Mouse (Mus musculus) MEL (cell line): ENCODE data around the gene Lpcat1. TPM values are rescaled to one million over a fixed set of nuclear protein-coding genes. Genes with fewer than 3 reads are reported as not detected.

Experiments
- DNase-seq: peaks from one replicate; pipeline ENCODE4 v3.0.0; 2011; ENCODE audit warnings: low read depth, low spot score
- H3K27ac ChIP-seq: 2 replicates; pipeline ENCODE4 v1.5.1; 2012; ENCODE audit warnings: low read depth, mild to moderate bottlenecking, control low read depth, low read length, moderate library complexity; ENCODE audit not compliant: control insufficient read depth
- H3K27me3 ChIP-seq, 2 experiments: fragments of 150-350 bp in 1 of 2; sonication (generic) in 1 of 2; 2 replicates each; pipeline ENCODE4 v1.6.1; 2012; ENCODE audit warnings: low read length in 2 of 2, mild to moderate bottlenecking in 2 of 2, improper control_type of control experiment in 1 of 2, moderate library complexity in 1 of 2; ENCODE audit not compliant: insufficient read depth in 2 of 2, control insufficient read depth in 1 of 2
- H3K36me3 ChIP-seq, 2 experiments: 2 replicates each; pipeline ENCODE4 v1.6.1; 2012 to 2014; ENCODE audit warnings: low read length in 2 of 2, improper control_type of control experiment in 1 of 2, inconsistent platforms in 1 of 2, mild to moderate bottlenecking in 1 of 2; ENCODE audit not compliant: insufficient read depth in 2 of 2, control insufficient read depth in 1 of 2
- H3K4me1 ChIP-seq, 2 experiments: fragments of 150-350 bp in 1 of 2; sonication (generic) in 1 of 2; 2 replicates each; pipeline ENCODE4 v1.6.1; 2012; ENCODE audit warnings: low read length in 2 of 2, improper control_type of control experiment in 1 of 2, mild to moderate bottlenecking in 1 of 2; ENCODE audit not compliant: insufficient read depth in 2 of 2, control insufficient read depth in 1 of 2
- H3K4me3 ChIP-seq, 2 experiments: fragments of 150-350 bp in 1 of 2; sonication (generic) in 1 of 2; 2 replicates each; pipeline ENCODE4 v1.5.1; 2012; ENCODE audit warnings: low read depth in 2 of 2, low read length in 2 of 2, mild to moderate bottlenecking in 2 of 2, moderate library complexity in 2 of 2, control low read depth in 1 of 2, improper control_type of control experiment in 1 of 2; ENCODE audit not compliant: control insufficient read depth in 1 of 2, insufficient read depth in 1 of 2
- H3K79me2 ChIP-seq: 2 replicates; pipeline ENCODE4 v1.6.1; 2012; ENCODE audit warnings: mild to moderate bottlenecking, low read length, moderate library complexity; ENCODE audit not compliant: control insufficient read depth, poor library complexity, insufficient read depth
- H3K9ac ChIP-seq: 2 replicates; pipeline ENCODE4 v1.6.1; 2012; ENCODE audit warnings: low read depth, mild to moderate bottlenecking, control low read depth, low read length, moderate library complexity; ENCODE audit not compliant: control insufficient read depth, poor library complexity, severe bottlenecking
- H3K9me3 ChIP-seq: fragments of 150-350 bp; sonication (generic); replicated peaks from 2 replicates; pipeline ENCODE4 v1.6.1; 2012; ENCODE audit warnings: mild to moderate bottlenecking, low read length, improper control_type of control experiment, moderate library complexity; ENCODE audit not compliant: insufficient read depth
- CTCF ChIP-seq, 3 experiments: IDR thresholded peaks in 2 of 3; conservative IDR thresholded peaks in 1 of 3; 2 replicates each; pipeline ENCODE4 v1.5.1; 2011 to 2012; ENCODE audit warnings: low read length in 3 of 3, low read depth in 2 of 3, mild to moderate bottlenecking in 2 of 3, improper control_type of control experiment in 1 of 3, inconsistent platforms in 1 of 3, mixed read lengths in 1 of 3, moderate library complexity in 1 of 3; ENCODE audit not compliant: control insufficient read depth in 1 of 3, insufficient read depth in 1 of 3, poor library complexity in 1 of 3, severe bottlenecking in 1 of 3
- ETS1 ChIP-seq: IDR thresholded peaks from 2 replicates; pipeline ENCODE4 v1.6.1; 2012; ENCODE audit warnings: low read depth, mild to moderate bottlenecking, inconsistent platforms, low read length, improper control_type of control experiment, moderate library complexity
- GABPA ChIP-seq: IDR thresholded peaks from 2 replicates; pipeline ENCODE4 v1.6.1; 2012; ENCODE audit warnings: low read depth, mild to moderate bottlenecking, inconsistent platforms, low read length, improper control_type of control experiment, moderate library complexity
- KAT2A ChIP-seq: conservative IDR thresholded peaks from 2 replicates; pipeline ENCODE4 v1.6.1; 2012; ENCODE audit warnings: low read depth, low read length, improper control_type of control experiment, inconsistent platforms
- MAX ChIP-seq: IDR thresholded peaks from 2 replicates; pipeline ENCODE4 v1.6.1; 2011; ENCODE audit warnings: low read length, improper control_type of control experiment
- MXI1 ChIP-seq: IDR thresholded peaks from 2 replicates; pipeline ENCODE4 v1.6.1; 2011; ENCODE audit warnings: mild to moderate bottlenecking, low read depth, low read length, improper control_type of control experiment
- MYB ChIP-seq: IDR thresholded peaks from 2 replicates; pipeline ENCODE4 v1.6.1; 2011; ENCODE audit warnings: mild to moderate bottlenecking, low read depth, low read length, improper control_type of control experiment
- NELFE ChIP-seq: IDR thresholded peaks from 2 replicates; pipeline ENCODE4 v1.6.1; 2011; ENCODE audit warnings: low read depth, low read length, improper control_type of control experiment
- POLR2AphosphoS5 ChIP-seq: IDR thresholded peaks from 2 replicates; pipeline ENCODE4 v1.6.1; 2012; ENCODE audit warnings: low read depth, borderline replicate concordance, mild to moderate bottlenecking, inconsistent platforms, low read length, moderate library complexity, mixed read lengths
- RAD21 ChIP-seq: IDR thresholded peaks from 2 replicates; pipeline ENCODE4 v1.6.1; 2011; ENCODE audit warnings: mild to moderate bottlenecking, low read depth, low read length, improper control_type of control experiment
- SIN3A ChIP-seq: IDR thresholded peaks from 2 replicates; pipeline ENCODE4 v1.6.1; 2012; ENCODE audit warnings: low read length, improper control_type of control experiment, inconsistent platforms
- SMC3 ChIP-seq: IDR thresholded peaks from 2 replicates; pipeline ENCODE4 v1.6.1; 2011; ENCODE audit warnings: low read depth, low read length, improper control_type of control experiment
- TAL1 ChIP-seq: IDR thresholded peaks from 2 replicates; pipeline ENCODE4 v1.6.1; 2012; ENCODE audit warnings: mild to moderate bottlenecking, inconsistent platforms, low read length, moderate library complexity, mixed read lengths
- TBP ChIP-seq: IDR thresholded peaks from 2 replicates; pipeline ENCODE4 v1.8.0; 2011; ENCODE audit warnings: low read depth, low read length, improper control_type of control experiment
- USF1 ChIP-seq: IDR thresholded peaks from 2 replicates; pipeline ENCODE4 v1.6.1; 2014; ENCODE audit warnings: low read depth, mild to moderate bottlenecking, inconsistent platforms, low read length, improper control_type of control experiment, moderate library complexity
- USF2 ChIP-seq, 2 experiments: IDR thresholded peaks; 2 replicates each; pipeline ENCODE4 v1.6.1; 2011 to 2012; ENCODE audit warnings: improper control_type of control experiment in 2 of 2, low read length in 2 of 2, borderline replicate concordance in 1 of 2, inconsistent platforms in 1 of 2, low read depth in 1 of 2, mild to moderate bottlenecking in 1 of 2; ENCODE audit not compliant: insufficient read depth in 1 of 2
- ZC3H11A ChIP-seq: IDR thresholded peaks from 2 replicates; pipeline ENCODE4 v1.6.1; 2012; ENCODE audit warnings: low read depth, mild to moderate bottlenecking, inconsistent platforms, low read length, improper control_type of control experiment
- ZKSCAN1 ChIP-seq: IDR thresholded peaks from 2 replicates; pipeline ENCODE4 v1.6.1; 2012; ENCODE audit warnings: low read depth, mild to moderate bottlenecking, inconsistent platforms, low read length, improper control_type of control experiment, moderate library complexity
- ZNF384 ChIP-seq: IDR thresholded peaks from 2 replicates; pipeline ENCODE4 v1.6.1; 2012; ENCODE audit warnings: low read depth, mild to moderate bottlenecking, inconsistent platforms, low read length, improper control_type of control experiment
- polyA plus RNA-seq, 2 experiments: library from polyadenylated mRNA; stranded (reverse) in 1 of 2; unstranded in 1 of 2; fragments of >175 nt in 1 of 2; fragments of >200 nt in 1 of 2; gene quantifications; 2 replicates each; pipeline versions ENCODE4 v1.2.1 to v1.2.4; 2012; ENCODE audit warnings: low replicate concordance in 2 of 2, low read depth in 1 of 2; ENCODE audit not compliant: insufficient read length in 2 of 2, insufficient read depth in 1 of 2, missing spikeins in 1 of 2
- total RNA-seq: library from RNA; depleted of rRNA; stranded (reverse); fragments of 300-350 nt; gene quantifications from 2 replicates; pipeline ENCODE4 v1.2.3, GENCODE M21; 2012

The Lpcat1 gene
- total and polyA plus RNA-seq, 3 experiments = 31.5 to 38.8 TPM; not detected in 1

DNA sequence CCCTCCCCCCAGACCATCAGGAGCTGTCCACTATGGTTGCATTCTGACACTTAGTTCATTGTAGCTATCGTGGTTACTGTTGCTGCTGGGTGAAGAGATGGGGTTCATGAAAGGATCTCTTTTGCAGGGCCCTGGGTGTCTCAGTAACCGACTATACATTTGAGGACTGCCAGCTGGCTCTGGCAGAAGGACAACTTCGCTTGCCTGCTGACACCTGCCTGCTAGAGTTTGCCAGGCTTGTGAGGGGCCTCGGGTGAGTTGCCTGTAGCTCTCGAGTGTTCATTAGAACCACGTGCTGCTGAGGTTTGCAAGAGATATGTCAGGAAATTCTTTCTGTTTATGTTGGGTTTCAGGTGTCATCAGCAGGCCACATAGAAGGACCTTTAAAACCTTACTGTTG, 42.9 kb downstream of the Lpcat1 start:
- peaks cover 0 to 2% of the 10 kb centered on the region in 2 experiments; a peak in 1 of 4 replicates for H3K36me3 ChIP-seq
- TF ChIP-seq MXI1 = no peak
- TF ChIP-seq USF1 = no peak
- TF ChIP-seq KAT2A = no peak
- TF ChIP-seq USF2 (IDR thresholded peaks at IDR 0.05; ENCODE audit: borderline replicate concordance in 1 of 2, insufficient read depth in 1 of 2, low read depth in 1 of 2, low read length in 2 of 2) = no peak
- no peak overlapping the region for H3K9ac ChIP-seq
- DNase-seq = no peak
- H3K27me3 ChIP-seq = no peaks in the 10 kb centered on the region
- H3K79me2 ChIP-seq = no peaks in the 10 kb centered on the region
- H3K4me3 ChIP-seq = no peak overlapping the region
- H3K4me1 ChIP-seq = no peaks in the 10 kb centered on the region
- H3K9me3 ChIP-seq = no peaks in the 10 kb centered on the region
- H3K27ac ChIP-seq = no peak overlapping the region

DNA sequence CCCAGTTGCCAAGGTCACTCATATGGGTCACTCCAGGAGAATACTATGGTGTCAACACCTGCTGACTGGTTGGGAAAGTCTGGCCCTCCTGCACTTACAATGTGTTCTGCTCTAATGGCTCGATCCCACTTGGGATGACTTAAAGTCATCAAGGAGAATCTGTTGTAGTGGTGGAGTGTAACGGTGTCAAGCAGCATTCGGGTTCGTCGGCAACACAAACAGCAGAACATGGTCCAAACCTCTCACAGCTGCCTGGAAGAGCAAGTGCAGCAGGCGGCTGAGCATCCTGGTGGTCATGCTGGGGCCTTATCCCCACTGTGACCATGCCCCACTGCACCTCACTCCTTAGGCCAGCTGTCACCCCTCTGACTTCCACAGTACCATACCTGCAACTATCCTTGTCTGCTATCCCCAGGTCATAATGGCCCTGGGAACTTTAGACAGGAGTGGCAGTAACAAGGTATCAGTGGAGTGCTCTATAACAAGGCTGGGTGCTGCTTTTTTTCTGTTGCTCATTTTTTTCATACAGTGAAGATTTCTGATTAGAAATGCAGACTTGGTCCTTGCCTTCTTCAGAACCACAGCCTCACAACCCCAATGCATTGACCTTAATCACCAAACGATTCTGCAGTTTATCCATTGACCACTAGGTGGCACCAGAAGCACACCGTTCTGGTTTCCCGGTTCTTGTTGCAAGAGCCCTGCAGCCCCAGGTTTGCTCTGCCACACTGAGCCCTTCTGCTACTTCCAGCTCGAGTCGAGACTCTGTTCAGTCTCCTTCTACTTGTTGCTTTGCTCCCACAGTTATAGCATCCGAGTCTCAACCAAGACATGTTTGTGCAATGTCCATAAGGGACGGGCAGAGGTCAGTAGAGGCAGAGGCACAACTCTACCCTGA, 46.0 kb downstream of the Lpcat1 start:
- peak; percentile 77 for DNase-seq
- Histone ChIP-seq H3K36me3 (peaks cover 0 to 2% of the 10 kb centered on the region in 2 experiments; a peak in 1 of 4 replicates), H3K9ac (no peak overlapping the region), H3K4me3 (no peak overlapping the region), H3K9me3 (no peaks in the 10 kb centered on the region), H3K4me1 (no peaks in the 10 kb centered on the region), H3K79me2 (no peaks in the 10 kb centered on the region), H3K27ac (no peak overlapping the region), H3K27me3 (no peaks in the 10 kb centered on the region)
- TF ChIP-seq GABPA = no peak
- TF ChIP-seq SMC3 = peak; percentile 83
- TF ChIP-seq USF1 = no peak
- TF ChIP-seq TAL1 = no peak
- peak; percentile 93 for TF ChIP-seq RAD21
- no peak for TF ChIP-seq SIN3A
- TF ChIP-seq ZC3H11A = peak; percentile 77
- no peak for TF ChIP-seq POLR2AphosphoS5
- no peak for TF ChIP-seq TBP
- no peak for TF ChIP-seq ETS1
- TF ChIP-seq MYB = no peak
- TF ChIP-seq NELFE = no peak
- TF ChIP-seq ZNF384 = no peak
- no peak for TF ChIP-seq MAX
- peak; percentile 77 to 95 (median 87) for TF ChIP-seq CTCF (IDR thresholded peaks at IDR 0.05 in 2 of 3, conservative IDR thresholded peaks at IDR 0.05 in 1 of 3; ENCODE audit: control insufficient read depth in 1 of 3, insufficient read depth in 1 of 3, low read depth in 2 of 3, low read length in 3 of 3, poor library complexity in 1 of 3, severe bottlenecking in 1 of 3)
- TF ChIP-seq ZKSCAN1 = no peak
